Mouse (Mus musculus) midbrain, embryonic 15.5 days (tissue): Measurements from ENCODE around the gene Dusp22. TPM values are rescaled to one million over a fixed set of nuclear protein-coding genes. Genes with fewer than 3 reads are reported as not detected.

Experiments used
- ATAC-seq: fragments of 200-750 bp; cut with Nextera tagmentation; replicated peaks from 2 replicates; pipeline ENCODE4 v1.8.0; 2017; ENCODE audit warnings: moderate TSS enrichment
- H3K27ac ChIP-seq: fragments of 300-500 bp; sonication (generic); 2 replicates; pipeline ENCODE4 v1.5.1; 2015; ENCODE audit warnings: mild to moderate bottlenecking, inconsistent platforms
- H3K27me3 ChIP-seq: fragments of 300-500 bp; sonication (generic); replicated peaks from 2 replicates; pipeline ENCODE4 v1.6.1; 2015; ENCODE audit warnings: inconsistent platforms
- H3K36me3 ChIP-seq: fragments of 300-500 bp; sonication (generic); replicated peaks from 2 replicates; pipeline ENCODE4 v1.6.1; 2015; ENCODE audit warnings: inconsistent platforms
- H3K4me1 ChIP-seq: fragments of 300-500 bp; sonication (generic); 2 replicates; pipeline ENCODE4 v1.6.1; 2015; ENCODE audit warnings: inconsistent platforms
- H3K4me2 ChIP-seq: fragments of 300-500 bp; sonication (generic); 2 replicates; pipeline ENCODE4 v1.6.1; 2015; ENCODE audit warnings: inconsistent platforms, mild to moderate bottlenecking, moderate library complexity
- H3K4me3 ChIP-seq: fragments of 300-500 bp; sonication (generic); 2 replicates; pipeline ENCODE4 v1.5.1; 2015; ENCODE audit warnings: mild to moderate bottlenecking, inconsistent platforms
- H3K9ac ChIP-seq: fragments of 300-500 bp; sonication (generic); 2 replicates; pipeline ENCODE4 v1.6.1; 2015; ENCODE audit warnings: mild to moderate bottlenecking, inconsistent platforms
- H3K9me3 ChIP-seq: fragments of 300-500 bp; sonication (generic); 2 replicates; pipeline ENCODE4 v1.6.1; 2016; ENCODE audit warnings: inconsistent platforms
- WGBS: fragments of 180-500 bp; shearing (Covaris S2); methylation state at CpG from one replicate; pipeline ENCODE4 v1.1.7; 2015; ENCODE audit warnings: mixed read lengths; 5-methylcytosine and 5-hydroxymethylcytosine counted together
- polyA plus RNA-seq: library from polyadenylated mRNA; unstranded; fragments of >200 nt; fragmentation: Nextera tagmentation; extraction: Ambion mirVana; gene quantifications from 2 replicates; pipeline ENCODE4 v1.2.1, GENCODE M21; 2015

Gene Dusp22
- polyA plus RNA-seq, 1 experiment from 2014 or later = 29.6 TPM

DNA sequence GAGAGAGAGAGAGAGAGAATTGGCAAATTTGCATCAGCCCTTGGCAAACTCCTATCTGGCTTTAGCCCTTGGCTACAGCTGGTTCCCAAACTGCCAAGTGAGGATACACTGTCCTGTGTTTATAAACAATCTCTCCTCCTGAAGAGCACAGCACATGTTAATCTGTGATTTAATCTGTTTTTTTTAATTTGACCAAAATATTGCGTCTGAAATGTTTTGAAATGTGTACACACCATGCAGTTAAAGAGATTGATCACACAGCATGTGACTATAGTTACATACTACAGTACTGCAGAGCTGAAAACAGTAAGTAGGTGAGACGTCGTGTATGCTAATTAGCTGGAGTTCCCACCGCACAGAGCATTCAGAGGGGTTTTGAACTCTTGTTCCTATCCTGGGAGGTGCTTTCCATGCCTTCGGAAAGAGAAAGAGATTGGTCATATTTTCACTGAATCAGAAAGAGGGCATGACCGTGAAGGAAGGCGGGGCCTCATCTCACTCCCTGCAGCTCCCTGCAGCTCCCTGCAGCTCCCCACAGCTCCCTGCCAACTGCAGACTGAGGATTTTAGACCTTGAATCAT lies 65.0 kb downstream of the Dusp22 start:
- Histone ChIP-seq H3K27ac (no peak overlapping the region), H3K9ac (no peak overlapping the region), H3K4me3 (no peak overlapping the region), H3K27me3 (no peaks in the 10 kb centered on the region), H3K9me3 (no peaks in the 10 kb centered on the region), H3K4me1 (peaks cover 11% of the 10 kb centered on the region), H3K4me2 (peak overlapping the region; percentile 14; the same call in 1 of the 2 replicates), H3K36me3 (no peaks in the 10 kb centered on the region)
- peak; percentile 43 for ATAC-seq
- WGBS = 29% methylated on average over 7 of the region's 7 CpGs

- Histone ChIP-seq H3K4me3 (no peak overlapping the region), H3K4me1 (peaks cover 11% of the 10 kb centered on the region), H3K9me3 (no peaks in the 10 kb centered on the region), H3K36me3 (no peaks in the 10 kb centered on the region), H3K27ac (no peak overlapping the region), H3K27me3 (no peaks in the 10 kb centered on the region), H3K9ac (no peak overlapping the region), H3K4me2 (no peak overlapping the region)
- ATAC-seq = no peak
- WGBS = 86% methylated on average over 4 of the region's 4 CpGs
These were observed 67.1 kb downstream of the Dusp22 start for GRCm38 (mm10) chr13:30726879-30727278.

- WGBS = 95% methylated on average over 7 of the region's 7 CpGs
- H3K36me3 ChIP-seq = no peaks in the 10 kb centered on the region
- no peaks in the 10 kb centered on the region for H3K9me3 ChIP-seq
- no peak for ATAC-seq
- no peak overlapping the region for H3K27ac ChIP-seq
- no peaks in the 10 kb centered on the region for H3K27me3 ChIP-seq
- H3K9ac ChIP-seq = no peak overlapping the region
- no peak overlapping the region for H3K4me2 ChIP-seq
- H3K4me3 ChIP-seq = no peak overlapping the region
- H3K4me1 ChIP-seq = peaks cover 5% of the 10 kb centered on the region
These were observed 68.4 kb downstream of the Dusp22 start for GRCm38 (mm10) chr13:30728155-30728554.

DNA sequence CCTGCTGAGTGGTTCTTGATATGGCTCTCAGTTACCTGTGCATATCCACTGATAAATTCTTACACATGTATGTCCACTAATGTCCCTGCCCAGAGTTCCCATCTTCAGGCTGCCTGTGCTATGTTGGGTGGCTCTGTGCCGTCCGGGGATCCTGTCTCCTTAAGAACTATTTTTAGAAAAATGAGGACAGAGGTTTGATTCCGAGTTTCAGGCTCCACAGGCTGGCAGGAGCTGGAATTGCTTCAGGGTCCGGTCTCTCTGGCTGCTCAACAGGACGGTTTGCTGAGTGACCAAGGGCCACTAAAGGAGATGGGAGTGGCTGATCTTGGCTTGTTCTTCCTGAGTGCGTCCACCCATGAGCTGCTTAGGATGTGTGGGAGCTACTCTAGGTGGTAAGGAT lies 69.4 kb downstream of the Dusp22 start:
- WGBS = 61% methylated on average over 6 of the region's 6 CpGs
- peaks cover 5% of the 10 kb centered on the region for H3K4me1 ChIP-seq
- ATAC-seq = no peak
- H3K27me3 ChIP-seq = no peaks in the 10 kb centered on the region
- no peaks in the 10 kb centered on the region for H3K9me3 ChIP-seq
- H3K4me2 ChIP-seq = no peak overlapping the region
- no peak overlapping the region for H3K9ac ChIP-seq
- H3K4me3 ChIP-seq = no peak overlapping the region
- H3K36me3 ChIP-seq = no peaks in the 10 kb centered on the region
- no peak overlapping the region for H3K27ac ChIP-seq

- whole genome bisulfite sequencing = 87% methylated on average over 15 of the region's 15 CpGs
- no peak overlapping the region for H3K4me2 ChIP-seq
- H3K4me3 ChIP-seq = no peak overlapping the region
- H3K27me3 ChIP-seq = no peaks in the 10 kb centered on the region
- peaks cover under 1% of the 10 kb centered on the region; the same call in 1 of the 2 replicates for H3K4me1 ChIP-seq
- no peaks in the 10 kb centered on the region for H3K36me3 ChIP-seq
- H3K9me3 ChIP-seq = no peaks in the 10 kb centered on the region
- no peak overlapping the region for H3K9ac ChIP-seq
- ATAC-seq = no peak
- no peak overlapping the region for H3K27ac ChIP-seq
These were observed 70.5 kb downstream of the Dusp22 start for GRCm38 (mm10) chr13:30730104-30730793.

DNA sequence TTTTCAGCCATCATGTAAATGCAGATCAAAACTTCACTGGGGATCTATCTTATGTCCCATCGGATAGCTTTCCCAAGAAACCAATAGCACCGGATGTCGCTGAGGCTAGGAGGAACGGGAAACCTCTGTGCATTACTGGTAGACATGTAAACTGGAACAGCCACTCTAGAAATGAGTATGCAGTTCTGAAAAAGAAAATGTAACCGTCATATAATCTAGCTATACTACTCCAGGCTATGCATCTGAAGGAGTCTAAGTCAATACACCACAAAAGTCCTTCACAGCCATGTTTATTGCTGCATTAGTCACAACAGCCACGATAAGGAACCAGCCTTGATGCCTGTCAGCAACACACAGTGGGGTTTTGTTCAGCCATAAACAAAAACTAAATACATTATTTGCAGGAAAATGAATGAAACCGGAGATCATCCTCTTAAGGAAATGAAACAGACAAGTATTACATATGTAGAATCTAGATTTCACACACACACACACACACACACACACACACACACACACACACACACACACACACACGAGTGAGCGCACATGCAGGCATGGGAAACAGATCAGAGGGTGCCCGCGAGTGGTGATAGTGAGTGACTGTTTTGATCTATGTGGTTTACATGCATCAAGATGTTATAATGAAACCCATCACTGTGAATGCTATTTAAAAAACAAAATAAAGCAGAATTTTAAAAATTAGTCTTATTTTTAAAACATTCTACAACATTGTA lies 73.1 kb downstream of the Dusp22 start:
- no peaks in the 10 kb centered on the region for H3K4me1 ChIP-seq
- ATAC-seq = no peak
- H3K9me3 ChIP-seq = no peaks in the 10 kb centered on the region
- no peak overlapping the region for H3K4me2 ChIP-seq
- H3K36me3 ChIP-seq = no peaks in the 10 kb centered on the region
- no peak overlapping the region for H3K9ac ChIP-seq
- WGBS = 85% methylated on average over 11 of the region's 11 CpGs
- H3K27me3 ChIP-seq = no peaks in the 10 kb centered on the region
- H3K4me3 ChIP-seq = no peak overlapping the region
- H3K27ac ChIP-seq = no peak overlapping the region

DNA sequence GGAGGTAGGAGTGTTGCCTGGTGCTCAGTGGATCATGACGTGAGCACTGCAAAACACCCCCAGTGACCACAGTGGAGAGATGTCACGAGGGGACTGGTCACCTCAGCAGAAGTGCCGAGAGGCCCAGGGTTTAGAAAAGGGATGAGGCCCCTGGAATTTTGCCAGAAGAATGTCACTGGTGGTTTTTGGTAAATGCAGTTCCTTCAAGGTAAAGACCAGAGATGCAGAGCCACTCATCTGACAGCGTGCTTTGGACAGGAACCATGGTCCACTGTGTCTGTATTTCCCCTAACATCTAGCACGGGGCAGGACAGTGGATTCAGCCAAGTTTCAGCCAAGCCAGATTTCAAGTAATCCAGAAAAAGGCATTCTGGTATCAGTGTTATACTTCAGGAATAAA lies 76.9 kb downstream of the Dusp22 start:
- Histone ChIP-seq H3K36me3 (no peaks in the 10 kb centered on the region), H3K9me3 (no peaks in the 10 kb centered on the region), H3K4me3 (no peak overlapping the region), H3K4me1 (no peaks in the 10 kb centered on the region), H3K4me2 (no peak overlapping the region), H3K9ac (no peak overlapping the region), H3K27ac (no peak overlapping the region), H3K27me3 (no peaks in the 10 kb centered on the region)
- WGBS = 89% methylated on average over 5 of the region's 5 CpGs
- no peak for ATAC-seq

GRCm38 (mm10) chr13:30737257-30737656 lies 77.5 kb downstream of the Dusp22 start:
- no peak overlapping the region for H3K27ac ChIP-seq
- H3K4me2 ChIP-seq = no peak overlapping the region
- H3K9ac ChIP-seq = no peak overlapping the region
- H3K36me3 ChIP-seq = no peaks in the 10 kb centered on the region
- no peak for ATAC-seq
- no peaks in the 10 kb centered on the region for H3K9me3 ChIP-seq
- WGBS = 87% methylated on average over 2 of the region's 2 CpGs
- no peak overlapping the region for H3K4me3 ChIP-seq
- H3K27me3 ChIP-seq = no peaks in the 10 kb centered on the region
- no peaks in the 10 kb centered on the region for H3K4me1 ChIP-seq

DNA sequence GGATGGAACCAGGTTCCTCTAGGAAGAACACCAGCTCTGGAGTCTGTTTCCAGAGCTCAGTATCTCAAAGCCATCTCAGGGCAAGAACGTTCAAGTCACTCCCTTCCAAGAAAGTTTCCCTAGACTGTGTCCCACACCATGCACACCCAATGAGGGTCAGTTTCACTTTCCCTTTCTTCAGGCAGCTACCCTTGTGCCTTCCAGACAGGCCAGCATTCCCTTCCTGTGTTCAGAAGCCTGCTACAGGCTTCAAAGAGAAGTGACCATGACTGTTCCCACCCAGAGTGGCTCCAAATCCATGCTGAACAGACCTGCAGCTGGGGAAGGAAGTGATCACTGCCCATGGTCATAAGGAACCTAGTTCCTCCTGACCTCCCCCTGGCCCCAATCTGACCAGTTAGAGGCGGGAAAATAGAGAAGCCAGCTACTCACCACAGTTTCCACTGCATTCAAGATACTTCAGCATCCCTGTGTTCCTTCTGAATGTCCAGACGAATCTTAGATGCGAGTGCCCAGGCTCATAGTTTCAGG lies 78.6 kb downstream of the Dusp22 start:
- H3K36me3 ChIP-seq = no peaks in the 10 kb centered on the region
- 95% methylated on average over 4 of the region's 4 CpGs for WGBS
- no peak overlapping the region for H3K4me3 ChIP-seq
- no peaks in the 10 kb centered on the region for H3K9me3 ChIP-seq
- H3K9ac ChIP-seq = no peak overlapping the region
- no peaks in the 10 kb centered on the region for H3K27me3 ChIP-seq
- no peak for ATAC-seq
- H3K4me2 ChIP-seq = no peak overlapping the region
- H3K4me1 ChIP-seq = no peaks in the 10 kb centered on the region
- H3K27ac ChIP-seq = no peak overlapping the region

GRCm38 (mm10) chr13:30741172-30741571 lies 81.4 kb downstream of the Dusp22 start:
- Histone ChIP-seq H3K4me3 (no peak overlapping the region), H3K9ac (no peak overlapping the region), H3K9me3 (no peaks in the 10 kb centered on the region), H3K27ac (no peak overlapping the region), H3K4me1 (no peaks in the 10 kb centered on the region), H3K27me3 (no peaks in the 10 kb centered on the region), H3K4me2 (no peak overlapping the region), H3K36me3 (no peaks in the 10 kb centered on the region)
- WGBS = 83% methylated on average over 5 of the region's 5 CpGs
- no peak for ATAC-seq

GRCm38 (mm10) chr13:30742411-30742970 lies 82.7 kb downstream of the Dusp22 start:
- H3K9me3 ChIP-seq = no peaks in the 10 kb centered on the region
- WGBS = 71% methylated on average over 6 of the region's 6 CpGs
- no peak overlapping the region for H3K4me3 ChIP-seq
- no peak overlapping the region for H3K27ac ChIP-seq
- H3K36me3 ChIP-seq = no peaks in the 10 kb centered on the region
- H3K4me1 ChIP-seq = no peaks in the 10 kb centered on the region
- H3K9ac ChIP-seq = no peak overlapping the region
- H3K4me2 ChIP-seq = no peak overlapping the region
- no peaks in the 10 kb centered on the region; the same call in 1 of the 2 replicates for H3K27me3 ChIP-seq
- no peak for ATAC-seq

GRCm38 (mm10) chr13:30745121-30745520 lies 85.3 kb downstream of the Dusp22 start:
- H3K36me3 ChIP-seq = no peaks in the 10 kb centered on the region
- peaks cover 24% of the 10 kb centered on the region for H3K27me3 ChIP-seq
- no peak for ATAC-seq
- no peak overlapping the region for H3K27ac ChIP-seq
- no peaks in the 10 kb centered on the region for H3K9me3 ChIP-seq
- no peak overlapping the region for H3K4me2 ChIP-seq
- no peak overlapping the region for H3K4me3 ChIP-seq
- H3K9ac ChIP-seq = no peak overlapping the region
- 74% methylated on average over 7 of the region's 7 CpGs for WGBS
- peaks cover 13% of the 10 kb centered on the region for H3K4me1 ChIP-seq
